27 mouse cellular contexts compared by ENCODE assay signal in genomic region chr9:5525762-5526360, GRCm38 (mm10).
"Had no signal": no experiment of that assay in that cellular context is flagged by ENCODE, and none has a peak within 500 bp of the region (broad histone marks: within the 10 kb centered on the region; RNA-seq: fewer than 3 reads in every experiment).

No protein-coding gene starts in this region.

- H3K27me3 ChIP-seq: heart, embryonic 12.5 days; hindbrain, embryonic 12.5 days; intestine, embryonic 15.5 days; limb, embryonic 12.5 days; liver, embryonic 12.5 days had no signal

- H3K4me2 ChIP-seq: heart, embryonic 12.5 days; hindbrain, embryonic 12.5 days; hindbrain, embryonic 14.5 days; intestine, embryonic 15.5 days; limb, embryonic 12.5 days; liver, embryonic 12.5 days had no signal

- H3K36me3 ChIP-seq: heart, embryonic 10.5 days; heart, embryonic 12.5 days; hindbrain, embryonic 10.5 days; hindbrain, embryonic 12.5 days; intestine, embryonic 15.5 days; limb, embryonic 10.5 days; limb, embryonic 12.5 days; liver, embryonic 12.5 days had no signal

- H3K9me3 ChIP-seq: heart, embryonic 10.5 days; heart, embryonic 12.5 days; hindbrain, embryonic 12.5 days; intestine, embryonic 15.5 days; limb, embryonic 10.5 days; liver, embryonic 12.5 days had no signal

- ATAC-seq: hindbrain, embryonic 16.5 days; inflammation-experienced regulatory T-cells, adult 6 months; intestine, embryonic 15.5 days; intestine, postnatal 0 days; liver, embryonic 12.5 days had no signal

- H3K27ac ChIP-seq: gastrocnemius, adult 2 months; heart, embryonic 10.5 days; hindbrain, embryonic 10.5 days; hindbrain, embryonic 12.5 days; hindbrain, embryonic 14.5 days; intestine, embryonic 15.5 days; layer of hippocampus, adult 2 months; left cerebral cortex, adult 2 months; limb, embryonic 10.5 days; limb, embryonic 12.5 days; liver, embryonic 12.5 days; liver, embryonic 14.5 days had no signal

- DNase-seq: gastrocnemius, adult 2 months; gastrocnemius, postnatal 10 days; gastrocnemius, postnatal 25 days; heart, adult 18-20 months; heart, postnatal 10 days; heart, postnatal 4 days; kidney, adult 18-20 months; kidney, adult 8-10 months; kidney, postnatal 10 days; kidney, postnatal 25 days; kidney, postnatal 4 days; layer of hippocampus, adult 9-11 months had no signal

- H3K4me3 ChIP-seq: gastrocnemius, adult 2 months; heart, embryonic 10.5 days; heart, embryonic 12.5 days; hindbrain, embryonic 10.5 days; hindbrain, embryonic 12.5 days; intestine, embryonic 15.5 days; layer of hippocampus, adult 2 months; left cerebral cortex, adult 2 months; limb, embryonic 10.5 days; limb, embryonic 12.5 days; liver, embryonic 12.5 days had no signal

- H3K4me1 ChIP-seq: heart, embryonic 10.5 days; heart, embryonic 12.5 days; hindbrain, embryonic 10.5 days; hindbrain, embryonic 12.5 days; intestine, embryonic 15.5 days; limb, embryonic 10.5 days; limb, embryonic 12.5 days; liver, embryonic 12.5 days had no signal

- H3K9ac ChIP-seq: heart, embryonic 12.5 days; hindbrain, embryonic 12.5 days; hindbrain, embryonic 14.5 days; intestine, embryonic 15.5 days; limb, embryonic 12.5 days; liver, embryonic 12.5 days; liver, embryonic 14.5 days had no signal
